Mouse (Mus musculus) kidney, embryonic 14.5 days (tissue): ENCODE results near the gene Xaf1. TPM values are rescaled to one million over a fixed set of nuclear protein-coding genes. Genes with fewer than 3 reads are reported as not detected.
"Not testable (repeated sequence)": the region's sequence is repeated elsewhere in the genome, so short reads cannot be mapped to it uniquely, and the experiment has no call there.

ENCODE experiments used
- ATAC-seq: fragments of 200-750 bp; cut with Nextera tagmentation; 2 replicates; pipeline ENCODE4 v1.8.0; 2017; ENCODE audit warnings: moderate number of reproducible peaks, mild to moderate bottlenecking, moderate TSS enrichment, moderate library complexity; ENCODE audit not compliant: low FRiP score, low TSS enrichment
- H3K27ac ChIP-seq: fragments of 300-500 bp; sonication (generic); 2 replicates; pipeline ENCODE4 v1.5.1; 2014; ENCODE audit warnings: low read depth, mild to moderate bottlenecking, low read length, moderate library complexity, mixed read lengths
- H3K27me3 ChIP-seq: fragments of 300-500 bp; sonication (generic); 2 replicates; pipeline ENCODE4 v1.6.1; 2014; ENCODE audit warnings: mild to moderate bottlenecking, low read length; ENCODE audit not compliant: control insufficient read depth, insufficient read depth
- H3K36me3 ChIP-seq: fragments of 300-500 bp; sonication (generic); 2 replicates; pipeline ENCODE4 v1.6.1; 2014; ENCODE audit warnings: low read length, mixed read lengths; ENCODE audit not compliant: control insufficient read depth, insufficient read depth
- H3K4me1 ChIP-seq: fragments of 300-500 bp; sonication (generic); 2 replicates; pipeline ENCODE4 v1.6.1; 2014; ENCODE audit warnings: low read length, mixed read lengths; ENCODE audit not compliant: control insufficient read depth, insufficient read depth
- H3K4me2 ChIP-seq: fragments of 300-500 bp; sonication (generic); replicated peaks from 2 replicates; pipeline ENCODE4 v1.6.1; 2014; ENCODE audit warnings: low read depth, mild to moderate bottlenecking, low read length
- H3K4me3 ChIP-seq: fragments of 300-500 bp; sonication (generic); 2 replicates; pipeline ENCODE4 v1.5.1; 2014; ENCODE audit warnings: mild to moderate bottlenecking, low read length
- H3K9ac ChIP-seq: fragments of 300-500 bp; sonication (generic); 2 replicates; pipeline ENCODE4 v1.6.1; 2014; ENCODE audit warnings: low read depth, mild to moderate bottlenecking, low read length, moderate library complexity
- H3K9me3 ChIP-seq: fragments of 300-500 bp; sonication (generic); 2 replicates; pipeline ENCODE4 v1.6.1; 2016; ENCODE audit warnings: low read length; ENCODE audit not compliant: control insufficient read depth
- WGBS: fragments of 180-500 bp; shearing (Covaris S2); extraction: QIAGEN DNeasy Blood & Tissue Kit; methylation state at CpG from one replicate; pipeline ENCODE4 v1.1.7; 2014; 5-methylcytosine and 5-hydroxymethylcytosine counted together
- polyA plus RNA-seq: library from polyadenylated mRNA; unstranded; fragments of >200 nt; fragmentation: Nextera tagmentation; extraction: Ambion mirVana; gene quantifications from 2 replicates; pipeline ENCODE4 v1.2.1, GENCODE M21; 2014

Xaf1 gene
- polyA plus RNA-seq, 1 experiment from 2014 or later: 4.2 TPM

GRCm38 (mm10) chr11:72332951-72333667, 31.7 kb downstream of the Xaf1 start:
- WGBS: 75% methylated on average over 9 of the region's 9 CpGs
- Histone ChIP-seq H3K27ac (no peak overlapping the region), H3K9me3 (no peaks in the 10 kb centered on the region), H3K9ac (no peak overlapping the region), H3K4me2 (no peak overlapping the region), H3K36me3 (no peaks in the 10 kb centered on the region), H3K27me3 (no peaks in the 10 kb centered on the region), H3K4me3 (no peak overlapping the region), H3K4me1 (peaks cover 2% of the 10 kb centered on the region; the same call in 1 of the 2 replicates)
- no peak for ATAC-seq

- no peak overlapping the region for H3K9ac ChIP-seq
- H3K4me1 ChIP-seq: peaks cover 6% of the 10 kb centered on the region; the same call in 1 of the 2 replicates
- H3K9me3 ChIP-seq: no peaks in the 10 kb centered on the region
- H3K4me3 ChIP-seq: no peak overlapping the region
- no peak overlapping the region for H3K27ac ChIP-seq
- no peak for ATAC-seq
- H3K27me3 ChIP-seq: no peaks in the 10 kb centered on the region
- 83% methylated on average over 4 of the region's 4 CpGs for WGBS
- no peak overlapping the region for H3K4me2 ChIP-seq
- no peaks in the 10 kb centered on the region for H3K36me3 ChIP-seq
These were observed 33.2 kb downstream of the Xaf1 start for GRCm38 (mm10) chr11:72334653-72335052.

GRCm38 (mm10) chr11:72336726-72337125, 35.3 kb downstream of the Xaf1 start:
- H3K4me1 ChIP-seq: peaks cover 9% of the 10 kb centered on the region; the same call in 1 of the 2 replicates
- no peak overlapping the region for H3K9ac ChIP-seq
- H3K4me2 ChIP-seq: no peak overlapping the region
- no peak overlapping the region for H3K27ac ChIP-seq
- H3K36me3 ChIP-seq: no peaks in the 10 kb centered on the region
- WGBS: 77% methylated on average over 8 of the region's 8 CpGs
- H3K27me3 ChIP-seq: no peaks in the 10 kb centered on the region
- H3K9me3 ChIP-seq: no peaks in the 10 kb centered on the region
- no peak for ATAC-seq
- H3K4me3 ChIP-seq: no peak overlapping the region

GRCm38 (mm10) chr11:72338437-72338871, 37.0 kb downstream of the Xaf1 start:
- Histone ChIP-seq H3K27me3 (no peaks in the 10 kb centered on the region), H3K9me3 (no peaks in the 10 kb centered on the region), H3K4me2 (no peak overlapping the region), H3K4me3 (no peak overlapping the region), H3K27ac (peak overlapping the region; percentile 33; the same call in 1 of the 2 replicates), H3K9ac (no peak overlapping the region), H3K36me3 (no peaks in the 10 kb centered on the region), H3K4me1 (peaks cover 9% of the 10 kb centered on the region; the same call in 1 of the 2 replicates)
- 32% methylated on average over 5 of the region's 5 CpGs for WGBS
- ATAC-seq: peak; percentile 91

- peaks cover 9% of the 10 kb centered on the region; the same call in 1 of the 2 replicates for H3K4me1 ChIP-seq
- H3K4me2 ChIP-seq: no peak overlapping the region
- H3K27ac ChIP-seq: peak overlapping the region; percentile 33; the same call in 1 of the 2 replicates
- no peak overlapping the region for H3K9ac ChIP-seq
- no peak overlapping the region for H3K4me3 ChIP-seq
- H3K27me3 ChIP-seq: no peaks in the 10 kb centered on the region
- H3K9me3 ChIP-seq: no peaks in the 10 kb centered on the region
- H3K36me3 ChIP-seq: no peaks in the 10 kb centered on the region
- no peak for ATAC-seq
- 71% methylated on average over 4 of the region's 4 CpGs for WGBS
These were observed 38.3 kb downstream of the Xaf1 start for GRCm38 (mm10) chr11:72339716-72340115.

- H3K4me3 ChIP-seq: no peak overlapping the region
- H3K9me3 ChIP-seq: no peaks in the 10 kb centered on the region
- H3K27me3 ChIP-seq: no peaks in the 10 kb centered on the region
- no peak overlapping the region for H3K4me2 ChIP-seq
- no peak overlapping the region for H3K9ac ChIP-seq
- peaks cover 9% of the 10 kb centered on the region; the same call in 1 of the 2 replicates for H3K4me1 ChIP-seq
- 10% methylated on average over 7 of the region's 7 CpGs for WGBS
- peak; percentile 40; the same call in 1 of the 2 replicates for ATAC-seq
- no peaks in the 10 kb centered on the region for H3K36me3 ChIP-seq
- H3K27ac ChIP-seq: no peak overlapping the region
These were observed 41.3 kb downstream of the Xaf1 start for GRCm38 (mm10) chr11:72342549-72343237.

- 87% methylated on average over 5 of the region's 5 CpGs for WGBS
- not testable (repeated sequence) for H3K36me3 ChIP-seq, H3K4me2 ChIP-seq, ATAC-seq, H3K9ac ChIP-seq, H3K27me3 ChIP-seq, H3K4me1 ChIP-seq, H3K9me3 ChIP-seq, H3K27ac ChIP-seq, H3K4me3 ChIP-seq
These were observed 41.8 kb downstream of the Xaf1 start for GRCm38 (mm10) chr11:72343238-72343625.

- Histone ChIP-seq H3K4me1 (0 out of 2 replicates have a peak, but pooled peaks cover 4% of the 10 kb centered on the region), H3K9me3 (no peaks in the 10 kb centered on the region), H3K4me3 (no peak overlapping the region), H3K27ac (no peak overlapping the region), H3K36me3 (no peaks in the 10 kb centered on the region), H3K9ac (no peak overlapping the region), H3K4me2 (no peak overlapping the region), H3K27me3 (no peaks in the 10 kb centered on the region)
- no peak for ATAC-seq
- WGBS: 24% methylated on average over 8 of the region's 8 CpGs
These were observed 42.5 kb downstream of the Xaf1 start for GRCm38 (mm10) chr11:72343904-72344303.

- Histone ChIP-seq H3K4me3 (no peak overlapping the region), H3K4me1 (0 out of 2 replicates have a peak, but pooled peaks cover 4% of the 10 kb centered on the region), H3K27ac (no peak overlapping the region), H3K36me3 (no peaks in the 10 kb centered on the region), H3K9ac (no peak overlapping the region), H3K27me3 (no peaks in the 10 kb centered on the region), H3K9me3 (no peaks in the 10 kb centered on the region), H3K4me2 (no peak overlapping the region)
- WGBS: 80% methylated on average over 11 of the region's 11 CpGs
- ATAC-seq: no peak
These were observed 43.1 kb downstream of the Xaf1 start for GRCm38 (mm10) chr11:72344486-72344885.
